Mouse (Mus musculus) embryonic fibroblast, embryonic 13.5 days (primary cell): ENCODE measurements around the gene Scarb1.

ENCODE experiments used
- CTCF ChIP-seq: IDR thresholded peaks from 2 replicates; pipeline ENCODE4 v1.5.1; 2011; ENCODE audit warnings: mild to moderate bottlenecking, control low read depth, low read length, moderate library complexity, borderline replicate concordance; ENCODE audit not compliant: insufficient read depth
- POLR2A ChIP-seq: IDR thresholded peaks from 2 replicates; pipeline ENCODE4 v1.6.1; 2011; ENCODE audit warnings: low read depth, mild to moderate bottlenecking, control low read depth, low read length, moderate library complexity

DNA sequence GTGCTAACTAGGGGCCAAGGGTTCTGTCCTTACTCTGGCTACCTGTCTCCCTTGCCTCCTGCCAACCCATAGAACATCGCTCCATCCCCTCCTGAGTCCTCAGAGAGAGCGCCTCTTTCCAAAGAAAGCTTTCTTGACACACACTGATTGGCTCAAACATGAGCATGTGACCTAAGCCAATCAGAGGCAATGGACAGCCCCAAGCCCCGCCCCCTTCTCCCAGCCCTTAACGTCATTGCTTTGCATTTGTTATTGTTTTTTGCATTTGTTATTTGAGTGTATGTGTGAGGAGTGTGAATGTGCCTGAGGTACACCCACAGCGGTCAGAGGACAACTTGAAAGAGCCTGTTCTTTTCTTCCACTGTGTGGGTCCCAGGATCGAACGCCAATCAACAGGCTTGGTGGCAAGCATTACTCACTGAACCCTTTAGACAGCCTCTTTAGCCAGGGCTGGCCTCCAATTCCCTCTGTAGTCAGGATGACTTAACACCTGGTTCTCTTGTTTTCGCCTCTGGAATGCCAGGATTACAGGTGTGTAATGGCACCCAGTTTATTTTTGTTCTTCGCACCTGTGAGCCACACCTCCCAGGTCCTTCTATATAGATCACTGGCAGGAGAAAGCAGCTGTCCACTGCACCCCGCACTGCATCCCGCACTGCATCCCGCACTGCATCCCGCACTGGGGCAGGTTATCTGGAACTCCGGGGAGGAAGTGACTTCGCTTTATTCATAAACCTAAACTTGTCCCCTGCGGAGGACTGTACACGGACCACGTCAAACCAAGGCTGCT, 13.1 kb downstream of the Scarb1 start:
- TF ChIP-seq CTCF (no peak), POLR2A (no peak)
